ENCODE assay signal across 13 mouse cellular contexts in the genomic region with DNA sequence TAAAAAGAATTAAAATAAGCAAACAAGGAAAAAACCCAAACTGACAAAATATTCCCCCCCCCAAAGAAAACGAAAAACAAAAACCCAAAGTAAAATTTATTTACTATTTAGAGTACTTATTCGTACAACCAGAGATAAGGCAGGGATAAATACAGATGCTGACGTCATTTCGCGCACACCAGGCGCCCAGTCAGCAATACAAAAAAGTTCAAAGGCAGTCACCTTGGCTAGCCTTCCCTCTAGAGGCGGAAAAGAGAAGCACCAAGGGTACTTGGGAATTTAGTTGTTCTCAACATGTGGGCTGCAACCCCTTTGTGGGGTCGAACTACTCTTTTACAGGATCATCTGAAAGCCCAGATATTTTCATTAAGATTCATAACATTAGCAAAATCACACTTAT. TPM values are rescaled to one million over a fixed set of nuclear protein-coding genes. Genes with fewer than 3 reads are reported as not detected.
DNase-seq lines count a peak whose midpoint lies in the region; ATAC-seq and TF ChIP-seq lines count a peak whose summit lies in the region.
"Had no signal": no experiment of that assay in that cellular context is flagged by ENCODE, and none has a peak within 500 bp of the region (broad histone marks: within the 10 kb centered on the region; RNA-seq: fewer than 3 reads in every experiment).

No protein-coding gene starts in this region.

- H3K9ac ChIP-seq in kidney, embryonic 16.5 days (replicated peaks; ENCODE audit: low read length), result no peak overlapping the region
- H3K9ac ChIP-seq: limb, embryonic 13.5 days; midbrain, embryonic 13.5 days had no signal

- no peaks in the 10 kb centered on the region for H3K36me3 ChIP-seq in kidney, embryonic 16.5 days (ENCODE audit: insufficient read depth, low read length)
- H3K36me3 ChIP-seq: limb, embryonic 13.5 days; midbrain, embryonic 13.5 days had no signal

- intact Hi-C loops in gastrocnemius, adult 2 months (cut with DNase I), result no loop called here
- intact Hi-C loops in gastrocnemius, postnatal 14 days (cut with DNase I; ENCODE audit: low total_unique reads), result no loop called here

- H3K27ac ChIP-seq in gastrocnemius, adult 2 months, result no peak overlapping the region
- no peak overlapping the region for H3K27ac ChIP-seq in kidney, embryonic 16.5 days (ENCODE audit: low read length)
- H3K27ac ChIP-seq: limb, embryonic 13.5 days; midbrain, embryonic 13.5 days had no signal

- CTCF ChIA-PET in Patski (lab: Charles Lee), result interaction anchor here (1.3 to 1.8 kb wide), 3 partner anchors 9 to 324 kb away, joined by 4 to 7 read pairs (median 6); no protein-coding TSS in a partner anchor

- H3K4me2 ChIP-seq in kidney, embryonic 16.5 days (replicated peaks; ENCODE audit: low read depth, low read length), result no peak overlapping the region

- in situ Hi-C loops in Patski (cut with MboI; ENCODE audit: low pct_unique_long_range_greater_than_20kb), result no loop called here

- ATAC-seq in Patski, result no peak
- peak; percentile 52 to 66; a peak in 2 of 4 replicates for ATAC-seq in hematopoietic stem cell, adult 5-6 weeks (replicated peaks in 1 of 2; ENCODE audit: insufficient read depth in 1 of 2, low FRiP score in 2 of 2, low TSS enrichment in 1 of 2, low read depth in 1 of 2, poor library complexity in 2 of 2, severe bottlenecking in 2 of 2)
- ATAC-seq in kidney, embryonic 16.5 days (ENCODE audit: low FRiP score, low TSS enrichment), result no peak

- H3K27me3 ChIP-seq in Patski, result no peaks in the 10 kb centered on the region
- H3K27me3 ChIP-seq in kidney, embryonic 16.5 days (ENCODE audit: insufficient read depth, low read length), result peaks cover 4% of the 10 kb centered on the region; the same call in 1 of the 2 replicates

- no peak overlapping the region for H3K4me3 ChIP-seq in gastrocnemius, adult 2 months
- H3K4me3 ChIP-seq in kidney, embryonic 16.5 days (ENCODE audit: low read length), result no peak overlapping the region
- H3K4me3 ChIP-seq: erythroblast, embryonic 14.5 days; limb, embryonic 13.5 days; midbrain, embryonic 13.5 days had no signal

- WGBS in kidney, embryonic 16.5 days, result 7% methylated on average over 8 of the region's 8 CpGs

- H3K4me1 ChIP-seq in kidney, embryonic 16.5 days (ENCODE audit: insufficient read depth, low read length), result peaks cover 4% of the 10 kb centered on the region; the same call in 1 of the 2 replicates
- H3K4me1 ChIP-seq: limb, embryonic 13.5 days had no signal

- H3K9me3 ChIP-seq in kidney, embryonic 16.5 days (ENCODE audit: low read length), result peaks cover 4% of the 10 kb centered on the region; the same call in 1 of the 2 replicates
- H3K9me3 ChIP-seq: limb, embryonic 13.5 days had no signal

- peak; percentile 22; the same call in 1 of the 2 replicates for TF ChIP-seq CTCF in gastrocnemius, adult 2 months (IDR thresholded peaks at IDR 0.05)
- TF ChIP-seq CTCF in Patski (IDR thresholded peaks at IDR 0.05), result peak; percentile 35

- DNase-seq in gastrocnemius, adult 2 months, result no peak
- DNase-seq in gastrocnemius, postnatal 14 days, result no peak
- DNase-seq in 3T3-L1 (ENCODE audit: low read depth, low spot score), result peak; percentile 13
- DNase-seq in Patski (ENCODE audit: low read depth, low spot score), result no peak
- no peak for DNase-seq in right cerebral cortex, postnatal 4 days
- no peak for DNase-seq in cerebellum, adult 9-10 months
- DNase-seq: kidney, postnatal 25 days had no signal

- POLR2A ChIA-PET in Patski (lab: Charles Lee), result no interaction called here

RNA-seq across cellular contexts. Expression of gene LTO1, which starts 7.1 kb away (rescaled TPM):
- 1 to 10 TPM; 8.1 to 9.9 TPM for total RNA-seq in gastrocnemius, adult 2 months (2021)
- 1 to 10 TPM; 7.6 to 8.5 TPM for total RNA-seq in gastrocnemius, postnatal 14 days (2021)
- 35.9 TPM for polyA plus RNA-seq in Patski (2021)
- 23.1 and 76.6 TPM in 2 replicates for total RNA-seq in hematopoietic stem cell, adult 5-6 weeks (2017)
- 31.4 and 33.7 TPM in 2 replicates for polyA plus RNA-seq in kidney, embryonic 16.5 days (2015; fragmentation: Nextera tagmentation; extraction: Ambion mirVana)

RNA-seq across cellular contexts. Expression of gene Fgf15, which starts 11.5 kb away (rescaled TPM):
- total RNA-seq in gastrocnemius, adult 2 months (2021), result not detected
- not detected for total RNA-seq in gastrocnemius, postnatal 14 days (2021)
- polyA plus RNA-seq in Patski (2021), result 0.10 TPM
- total RNA-seq in hematopoietic stem cell, adult 5-6 weeks (2017), result not detected in 2 replicates
- 2.9 and 3.1 TPM in 2 replicates for polyA plus RNA-seq in kidney, embryonic 16.5 days (2015; fragmentation: Nextera tagmentation; extraction: Ambion mirVana)
- polyA plus RNA-seq: erythroblast, embryonic 14.5 days; stomach, embryonic 16.5 days had no signal

RNA-seq across cellular contexts. Expression of gene Ccnd1, which starts 31.9 kb away (rescaled TPM):
- total RNA-seq in gastrocnemius, adult 2 months (2021), result 1 to 10 TPM; 1.6 to 5.2 TPM
- total RNA-seq in gastrocnemius, postnatal 14 days (2021), result 10 to 100 TPM; 12.5 to 31.5 TPM
- 110 TPM for polyA plus RNA-seq in Patski (2021)
- 19.3 and 21.9 TPM in 2 replicates for total RNA-seq in hematopoietic stem cell, adult 5-6 weeks (2017)
- polyA plus RNA-seq in kidney, embryonic 16.5 days (2015; fragmentation: Nextera tagmentation; extraction: Ambion mirVana), result 185 and 234 TPM in 2 replicates

Comparison
In these comparisons a context has a peak if more than half of its experiments do, and no peak if none do; other contexts are left out.
1. ATAC-seq: peak in hematopoietic stem cell, adult 5-6 weeks (2 of 2); none in Patski (single experiment) and kidney, embryonic 16.5 days (single experiment).